Mouse (Mus musculus): ENCODE measurements around the gene Tesk1. TPM values are rescaled to one million over a fixed set of nuclear protein-coding genes. Genes with fewer than 3 reads are reported as not detected.
A peak's percentile ranks its signal among the peaks of the same experiment; 100 is the strongest.

Tesk1 gene
- total RNA-seq, 2 experiments from 2014 or later = 42.3 to 42.6 TPM

- intact Hi-C loops (cut with DNase I) = no loop called here
Measured at GRCm38 (mm10) chr4:43418450-43418849, 23.3 kb upstream of the Tesk1 start.

GRCm38 (mm10) chr4:43418973-43419656, 22.6 kb upstream of the Tesk1 start:
- intact Hi-C loops (cut with DNase I) = loop anchor here (1.0 kb wide), 2 partner anchors 12 to 25 kb away; no protein-coding TSS in a partner anchor
- DNase-seq = peak; percentile 60 to 61

More at GRCm38 (mm10) chr4:43418450-43418849, 23.3 kb upstream of the Tesk1 start:
- no peak for DNase-seq

GRCm38 (mm10) chr4:43419801-43420281, 21.9 kb upstream of the Tesk1 start:
- intact Hi-C loops (cut with DNase I) = loop anchor here (1.0 to 2.0 kb wide), 6 partner anchors 13 to 373 kb away; partner anchors contain the start of genes Atp8b5, Fam214b and Rusc2
- no peak for DNase-seq

DNA sequence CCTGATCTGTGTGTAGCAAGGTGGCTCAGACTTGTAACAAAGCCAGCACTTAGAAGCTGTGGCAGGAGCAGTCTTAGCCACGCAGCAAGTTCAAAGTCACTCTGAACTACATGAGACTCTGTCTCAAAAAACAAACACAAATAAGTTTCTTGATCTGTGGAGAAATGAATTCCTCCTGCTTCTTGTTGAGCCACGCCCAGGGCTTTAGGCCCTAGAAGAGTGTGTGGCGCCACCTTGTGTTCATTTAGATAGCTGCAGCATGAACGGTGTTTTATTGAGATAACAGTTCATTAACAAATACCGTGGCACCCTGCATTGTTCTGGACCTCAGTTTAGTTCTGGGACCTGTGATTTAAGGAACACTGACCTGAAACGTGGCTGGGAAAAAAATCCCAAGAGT, 21.4 kb upstream of the Tesk1 start:
- intact Hi-C loops (cut with DNase I) = loop anchor here (1.0 to 2.0 kb wide), 4 partner anchors 39 to 374 kb away; partner anchors contain the start of genes Atp8b5, Fam214b and Rusc2
- DNase-seq = peak; percentile 88 to 91

DNA sequence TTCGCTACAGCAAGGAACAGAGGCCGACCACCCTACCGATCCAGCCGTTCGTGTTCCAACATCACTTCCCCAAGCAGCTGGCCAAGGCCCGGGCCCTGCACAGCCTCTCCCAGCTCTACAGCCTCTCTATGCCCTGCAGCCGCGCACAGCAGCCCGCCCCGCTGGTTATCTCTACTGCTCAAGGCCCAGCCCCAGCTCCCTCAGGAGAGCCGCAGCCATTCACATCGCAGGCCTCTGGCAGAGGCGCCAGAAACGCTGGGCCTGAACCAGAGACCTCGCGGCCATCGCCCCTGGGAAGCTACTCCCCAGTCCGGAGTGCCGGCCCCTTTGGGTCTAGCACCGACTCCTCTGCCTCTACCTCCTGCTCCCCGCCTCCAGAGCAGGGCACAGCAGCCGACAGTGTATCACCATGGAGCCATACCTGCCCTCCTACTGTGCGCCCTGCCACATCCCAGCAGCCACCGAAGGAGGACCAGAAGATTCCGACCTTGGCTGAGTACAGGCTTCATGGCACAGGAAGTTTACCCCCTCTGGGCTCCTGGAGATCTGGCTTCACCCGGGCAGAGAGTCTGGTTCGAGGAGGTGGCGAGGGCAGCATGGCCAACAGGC, 20.0 kb upstream of the Tesk1 start:
- intact Hi-C loops (cut with DNase I) = loop anchor here (2.0 kb wide), 1 partner anchor 375 kb away; the partner anchor contains the start of gene Fam214b
- no peak for DNase-seq

DNA sequence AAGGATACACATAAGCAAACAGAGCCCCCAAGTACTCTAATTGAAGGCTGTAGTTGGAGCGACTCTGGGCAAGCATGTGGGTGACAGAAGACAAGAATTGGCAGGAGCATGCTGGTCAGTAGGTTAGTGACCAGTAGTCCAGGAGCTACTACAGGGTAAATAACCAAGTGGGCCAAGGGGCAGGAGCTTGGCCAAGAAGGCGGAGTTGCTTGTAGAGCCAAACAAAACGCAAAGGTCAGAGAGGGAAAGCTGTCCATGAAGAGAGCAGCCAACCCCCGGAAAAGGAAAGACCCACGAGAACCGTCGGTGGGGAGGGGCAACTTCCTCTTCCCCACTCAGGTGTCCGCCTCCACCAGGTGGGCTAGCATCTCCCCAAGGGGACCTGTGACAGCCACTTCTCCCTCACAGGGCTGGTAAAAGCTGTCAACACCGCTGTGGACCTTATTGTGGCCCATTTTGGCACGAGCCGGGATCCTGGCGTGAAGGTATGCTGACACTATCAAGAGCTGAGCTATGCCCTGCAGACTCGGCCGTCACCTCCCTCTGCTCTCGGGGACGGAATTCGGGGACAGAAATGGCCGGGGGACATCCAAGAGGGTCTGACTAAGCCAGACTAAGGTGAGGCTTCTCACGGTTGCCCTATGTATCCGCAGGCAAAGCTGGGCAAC, 18.3 kb upstream of the Tesk1 start:
- intact Hi-C loops (cut with DNase I) = no loop called here
- peak in 1 of 2 experiments; percentile 55 for DNase-seq

DNA sequence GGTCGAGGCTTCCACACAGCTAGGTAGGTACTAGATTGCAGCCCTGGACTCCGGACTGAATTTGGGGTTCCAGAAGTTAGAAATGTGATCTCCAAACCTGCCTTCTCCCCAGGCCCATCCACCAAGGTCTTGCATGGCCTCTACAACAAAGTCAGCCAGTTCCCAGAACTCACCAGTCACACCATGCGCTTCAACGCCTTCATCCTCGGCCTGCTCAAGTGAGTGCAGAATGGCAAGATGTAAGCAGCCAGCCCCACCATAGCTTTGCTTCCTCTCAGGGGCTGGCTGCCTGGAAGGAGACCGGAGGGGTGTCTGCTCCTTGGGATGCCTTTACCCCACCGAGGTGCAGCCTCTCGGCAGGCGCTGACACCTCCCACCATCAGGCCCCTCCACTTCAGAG, 17.7 kb upstream of the Tesk1 start:
- intact Hi-C loops (cut with DNase I) = no loop called here
- DNase-seq = no peak

DNA sequence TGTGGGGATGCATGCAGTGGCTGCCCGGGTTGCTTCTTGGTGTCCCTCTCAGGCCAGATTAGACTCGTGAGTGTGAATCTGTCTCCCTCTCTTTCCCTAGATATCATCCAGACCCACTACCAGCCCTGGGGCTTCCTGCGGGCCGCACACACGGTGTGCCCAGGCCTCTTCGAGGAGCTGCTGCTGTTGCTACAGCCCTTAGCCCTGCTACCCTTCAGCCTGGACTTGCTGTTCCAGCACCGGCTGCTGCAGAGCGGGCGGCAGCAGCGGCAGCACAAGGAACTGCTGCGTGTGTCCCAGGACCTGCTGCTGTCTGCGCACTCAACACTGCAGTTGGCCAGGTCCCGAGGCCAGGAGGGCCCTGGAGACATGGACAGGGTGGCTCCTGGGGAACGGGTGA, 16.5 kb upstream of the Tesk1 start:
- no peak for DNase-seq
- intact Hi-C loops (cut with DNase I) = no loop called here

DNA sequence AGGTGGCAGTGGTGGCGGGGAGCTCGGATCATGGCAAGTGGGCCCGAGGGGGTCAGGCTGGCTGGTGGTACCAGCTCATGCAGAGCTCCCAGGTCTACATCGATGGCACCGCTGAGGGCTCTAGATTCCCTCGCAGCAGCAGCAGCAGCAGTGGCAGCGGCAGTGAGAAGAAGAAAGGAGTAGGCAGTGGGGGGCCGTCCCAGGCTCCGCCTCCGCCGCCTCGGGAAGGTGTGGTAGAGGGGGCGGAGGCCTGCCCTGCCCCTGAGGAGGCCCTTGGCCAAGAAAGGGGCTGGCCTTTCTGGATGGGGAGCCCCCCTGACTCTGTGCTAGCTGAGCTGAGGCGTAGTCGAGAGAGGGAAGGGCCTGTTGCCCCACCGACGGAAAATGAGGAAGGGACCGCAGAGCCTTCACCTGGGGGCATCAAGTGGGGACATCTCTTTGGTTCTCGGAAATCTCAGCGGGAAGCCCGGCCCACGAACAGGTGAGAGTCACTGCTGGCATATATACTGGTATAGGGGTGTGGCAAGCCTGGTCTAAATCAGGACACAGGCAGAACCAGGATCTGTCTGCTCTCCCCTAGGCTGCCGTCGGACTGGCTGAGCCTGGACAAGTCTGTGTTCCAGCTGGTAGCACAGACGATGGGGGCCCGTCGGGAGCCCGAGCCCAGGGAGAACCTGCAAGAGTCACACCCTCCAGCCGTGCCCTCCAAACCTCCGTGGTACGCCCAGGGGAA, 15.9 kb upstream of the Tesk1 start:
- DNase-seq = peak in 1 of 2 experiments; percentile 15
- intact Hi-C loops (cut with DNase I) = no loop called here

DNA sequence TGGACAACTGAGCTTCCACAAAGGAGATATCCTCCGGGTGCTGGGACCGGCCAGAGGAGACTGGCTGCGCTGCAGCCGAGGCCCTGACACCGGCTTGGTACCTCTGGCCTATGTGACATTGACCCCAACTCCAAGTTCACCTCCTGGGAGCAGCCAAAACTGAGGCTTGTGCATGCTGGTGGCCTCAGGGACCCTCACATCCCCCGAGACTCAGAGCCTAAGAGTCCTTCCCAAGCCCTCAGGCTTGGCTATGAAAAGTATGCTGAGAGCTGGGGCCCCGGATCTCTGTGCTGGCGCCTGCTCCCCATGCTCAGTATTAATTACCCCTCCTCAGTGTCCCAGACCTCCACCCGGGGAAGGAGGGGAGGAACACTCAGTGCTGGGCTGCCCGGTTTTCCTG, 15.3 kb upstream of the Tesk1 start:
- intact Hi-C loops (cut with DNase I) = no loop called here
- DNase-seq = no peak

GRCm38 (mm10) chr4:43427501-43428179, 14.1 kb upstream of the Tesk1 start:
- intact Hi-C loops (cut with DNase I) = no loop called here
- DNase-seq = no peak

DNA sequence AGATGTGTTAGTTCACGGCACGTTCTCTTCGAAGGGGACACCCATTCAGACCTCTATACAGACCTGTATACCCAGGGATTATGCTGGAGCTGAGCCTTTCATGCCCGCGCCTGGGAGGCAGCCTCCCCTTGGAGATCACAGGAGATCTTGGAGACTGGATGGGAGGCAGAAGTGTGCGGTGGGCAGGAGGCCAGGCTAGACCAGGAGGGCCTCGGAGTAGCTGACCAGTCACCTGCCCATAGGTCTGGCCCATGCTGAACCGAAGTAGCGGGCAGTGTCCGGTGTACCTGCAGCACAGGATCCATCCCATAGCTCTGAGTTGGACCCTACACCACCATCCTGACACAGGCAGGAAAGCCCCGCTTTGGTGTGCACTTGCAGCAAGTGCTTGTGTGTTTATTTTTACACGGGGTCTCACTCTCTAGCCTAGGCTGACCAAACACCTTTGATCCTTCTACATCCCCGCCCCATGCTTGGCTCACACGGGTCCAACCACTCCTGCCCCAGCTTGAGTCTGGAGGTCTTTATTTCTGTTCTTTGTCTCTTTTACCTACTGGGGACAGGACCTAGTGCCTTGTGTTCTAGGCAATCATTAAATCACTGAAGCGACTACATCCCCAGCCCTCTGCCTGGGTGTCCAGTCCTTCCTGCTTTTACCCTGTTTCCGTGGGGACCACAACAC, 13.4 kb upstream of the Tesk1 start:
- no peak for DNase-seq
- intact Hi-C loops (cut with DNase I) = no loop called here

- DNase-seq = peak in 1 of 2 experiments; percentile 47
- intact Hi-C loops (cut with DNase I) = no loop called here
Measured at GRCm38 (mm10) chr4:43428946-43429345, 12.8 kb upstream of the Tesk1 start, which contains the start of gene Fam166b. TSS of gene Fam166b (minus strand) at chr4:43429134.

DNA sequence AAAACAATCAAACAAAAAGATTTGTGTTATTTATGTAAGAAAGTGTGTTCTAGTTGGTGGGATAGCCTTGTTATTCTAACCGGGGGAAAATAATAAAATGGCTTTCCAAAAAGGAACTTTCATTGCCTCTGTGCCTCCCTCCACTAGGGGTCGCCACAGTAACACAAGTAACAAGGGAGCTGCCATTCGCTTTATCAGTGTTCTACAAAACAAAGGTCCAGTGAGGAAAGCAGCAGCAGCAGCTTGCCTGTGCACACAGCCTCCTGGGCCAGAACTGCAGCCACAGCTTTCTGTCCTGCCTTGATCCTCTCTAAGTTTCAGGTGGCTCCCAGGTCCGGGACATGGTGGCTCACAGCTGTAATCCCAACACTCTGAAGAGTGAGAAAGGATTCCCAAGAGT, 10.0 kb upstream of the Tesk1 start:
- peak; percentile 88 to 94 for DNase-seq
- intact Hi-C loops (cut with DNase I) = loop anchor here (5.0 kb wide), 1 partner anchor 281 kb away; the partner anchor contains the start of gene Olfr71

DNA sequence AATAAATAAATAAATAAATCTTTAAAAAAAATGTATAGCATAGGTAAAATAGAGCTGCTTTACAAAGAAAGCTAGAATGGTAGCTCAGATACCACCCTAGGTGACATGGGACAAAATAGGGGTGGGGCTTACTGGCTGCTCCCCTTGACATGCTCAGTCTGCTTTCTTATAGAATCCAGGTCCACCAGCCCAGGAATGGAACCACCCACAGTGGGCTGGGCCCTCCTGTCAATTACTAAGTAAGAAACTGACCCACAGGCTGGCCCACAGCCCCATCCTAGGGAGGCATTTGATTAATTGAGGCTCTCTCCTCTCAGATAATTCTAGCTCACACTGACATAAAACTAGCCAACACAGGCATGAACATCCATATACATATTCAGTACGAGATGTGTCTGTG, 8.9 kb upstream of the Tesk1 start:
- no peak for DNase-seq
- intact Hi-C loops (cut with DNase I) = loop anchor here (5.0 kb wide), 1 partner anchor 279 kb away; the partner anchor contains the start of gene Olfr71

DNA sequence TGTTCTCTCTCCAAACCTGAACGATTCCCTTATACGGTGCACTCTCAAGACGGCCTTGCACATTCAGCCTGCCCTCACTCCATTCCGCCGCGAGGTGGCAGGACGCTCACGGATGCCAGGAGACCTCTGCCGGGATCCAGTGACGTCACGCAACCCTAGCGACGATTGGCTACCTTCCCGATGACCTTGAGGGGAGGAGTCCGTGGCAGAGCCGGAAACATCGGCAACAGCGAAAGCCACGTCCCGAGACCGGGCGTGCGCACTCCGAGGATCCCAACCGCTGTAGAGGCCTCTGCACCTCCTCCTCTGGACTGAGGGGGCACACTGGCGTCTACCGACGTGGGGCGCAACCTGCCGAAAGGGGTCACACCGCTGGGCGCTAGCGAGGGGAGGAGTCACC, 305 bp downstream of the Tesk1 start:
- intact Hi-C loops (cut with DNase I) = loop anchor here (1.0 to 5.0 kb wide), 3 partner anchors 37 to 225 kb away; partner anchors contain the start of genes Creb3, Fam221b, Tln1 and Tmem8b
- DNase-seq = peak; percentile 100

- intact Hi-C loops (cut with DNase I) = loop anchor here (1.0 to 5.0 kb wide), 3 partner anchors 37 to 225 kb away; partner anchors contain the start of genes Creb3, Fam221b, Tln1 and Tmem8b
Measured at GRCm38 (mm10) chr4:43442456-43443361, 970 bp downstream of the Tesk1 start.

GRCm38 (mm10) chr4:43443511-43443910, 1.8 kb downstream of the Tesk1 start:
- DNase-seq = peak in 1 of 2 experiments; percentile 58

More at GRCm38 (mm10) chr4:43442456-43443361, 970 bp downstream of the Tesk1 start:
- DNase-seq = peak; percentile 77

More at GRCm38 (mm10) chr4:43443511-43443910, 1.8 kb downstream of the Tesk1 start:
- intact Hi-C loops (cut with DNase I) = loop anchor here (2.0 to 5.0 kb wide), 2 partner anchors 119 to 224 kb away; partner anchors contain the start of genes Creb3, Fam221b, Tln1 and Tmem8b

Measured in heart, postnatal 10 days (tissue).